Mouse (Mus musculus) thymus, postnatal 14 days (tissue): ENCODE results near the gene Eed.
"Not testable (repeated sequence)": the region's sequence is repeated elsewhere in the genome, so short reads cannot be mapped to it uniquely, and the experiment has no call there.

ENCODE experiments used
- DNase-seq: peaks from one replicate; pipeline ENCODE4 v3.0.0; 2021

The Eed gene

DNA sequence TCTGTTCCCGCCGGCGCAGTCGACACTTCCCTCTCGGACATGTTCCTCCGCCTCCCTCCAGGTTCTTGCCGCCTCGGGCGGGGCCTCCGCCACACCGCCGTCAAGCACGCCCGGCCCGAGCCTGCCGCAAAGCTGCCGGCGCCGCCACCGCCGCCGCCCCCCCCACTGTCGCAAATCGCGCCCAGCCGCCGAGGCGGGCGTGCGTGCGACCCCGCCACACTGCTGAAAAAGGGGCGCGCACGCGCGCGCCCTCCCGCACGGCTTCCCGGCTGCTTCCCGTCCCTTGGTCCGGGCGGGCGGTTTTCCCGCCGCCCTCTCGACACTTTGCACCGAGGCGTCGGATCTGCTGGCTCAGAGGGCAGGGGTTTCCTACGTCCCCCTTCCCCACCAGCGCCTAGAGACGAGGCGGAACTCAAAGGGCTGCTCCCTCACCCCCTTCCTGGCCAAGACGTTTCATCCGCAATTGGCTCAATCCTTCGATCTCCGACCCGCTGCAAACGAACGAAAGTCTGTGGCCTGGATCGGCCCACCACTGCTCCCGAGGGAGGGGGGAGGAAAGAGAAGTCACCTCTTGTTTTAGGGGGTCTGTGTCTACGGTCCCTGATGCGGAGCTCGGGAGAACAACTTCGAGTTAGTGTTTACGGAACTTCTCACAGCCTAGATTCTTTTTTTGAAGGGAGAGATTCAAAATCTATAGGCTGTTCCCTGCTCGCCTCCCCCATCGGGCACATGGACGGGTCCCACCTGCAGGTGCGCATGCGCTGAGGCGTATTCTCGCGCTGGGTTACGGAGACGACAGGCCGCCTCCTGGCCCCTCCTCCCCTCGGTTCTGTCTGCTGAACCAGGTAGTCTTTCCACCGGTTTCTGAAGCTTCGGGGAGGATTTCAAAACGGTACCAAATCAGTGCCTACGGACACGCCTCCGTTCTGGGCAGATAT is at the start of gene Eed:
Gene Eed, minus strand, starts transcription at position 499 of the 938 bp plus-strand sequence.
- peak; percentile 96 for DNase-seq

DNA sequence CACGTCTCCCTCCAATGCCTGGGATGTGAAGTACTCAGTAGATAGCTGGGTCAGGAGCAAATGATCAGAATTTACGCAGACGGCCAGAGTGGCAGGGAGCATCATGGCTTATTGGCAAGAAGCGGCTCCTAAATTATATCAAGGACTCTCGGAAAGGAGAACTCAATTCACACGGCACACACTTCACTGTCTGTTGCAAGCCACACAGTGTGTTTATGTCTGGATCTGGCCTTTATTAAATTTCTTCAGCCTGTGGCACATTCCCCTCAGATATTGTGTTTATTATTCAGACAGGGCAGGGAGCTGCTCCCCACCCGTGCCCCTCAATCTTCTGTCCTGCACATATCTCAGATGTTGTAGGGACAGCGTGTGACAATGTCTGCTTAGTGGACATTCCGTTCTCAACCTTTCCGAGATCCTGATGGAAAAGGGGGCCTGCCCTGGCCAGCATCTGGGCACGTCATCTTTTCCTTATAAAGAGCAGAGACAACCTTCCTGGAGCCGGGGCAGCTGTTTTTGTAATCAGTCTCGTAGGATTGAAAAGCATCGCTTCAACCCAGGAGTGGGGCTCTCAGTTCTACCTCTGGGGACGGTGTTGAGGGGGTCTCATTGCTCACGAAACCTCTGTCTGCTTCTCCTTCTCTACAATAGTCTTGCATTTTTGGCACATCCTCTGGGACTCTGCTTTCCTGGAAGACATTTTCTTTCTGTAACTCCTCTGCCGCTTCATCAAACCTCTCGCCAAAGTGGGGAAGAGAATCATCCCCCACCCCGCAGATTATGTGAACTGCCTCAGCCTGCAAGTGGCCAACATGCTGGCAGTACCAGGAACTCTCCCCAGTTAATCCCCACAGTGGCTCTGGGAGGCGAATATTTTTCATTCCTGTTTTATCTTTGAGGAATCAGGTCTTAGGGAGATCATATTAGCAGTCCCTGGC is 49.0 kb upstream of the Eed start:
- DNase-seq: no peak

DNA sequence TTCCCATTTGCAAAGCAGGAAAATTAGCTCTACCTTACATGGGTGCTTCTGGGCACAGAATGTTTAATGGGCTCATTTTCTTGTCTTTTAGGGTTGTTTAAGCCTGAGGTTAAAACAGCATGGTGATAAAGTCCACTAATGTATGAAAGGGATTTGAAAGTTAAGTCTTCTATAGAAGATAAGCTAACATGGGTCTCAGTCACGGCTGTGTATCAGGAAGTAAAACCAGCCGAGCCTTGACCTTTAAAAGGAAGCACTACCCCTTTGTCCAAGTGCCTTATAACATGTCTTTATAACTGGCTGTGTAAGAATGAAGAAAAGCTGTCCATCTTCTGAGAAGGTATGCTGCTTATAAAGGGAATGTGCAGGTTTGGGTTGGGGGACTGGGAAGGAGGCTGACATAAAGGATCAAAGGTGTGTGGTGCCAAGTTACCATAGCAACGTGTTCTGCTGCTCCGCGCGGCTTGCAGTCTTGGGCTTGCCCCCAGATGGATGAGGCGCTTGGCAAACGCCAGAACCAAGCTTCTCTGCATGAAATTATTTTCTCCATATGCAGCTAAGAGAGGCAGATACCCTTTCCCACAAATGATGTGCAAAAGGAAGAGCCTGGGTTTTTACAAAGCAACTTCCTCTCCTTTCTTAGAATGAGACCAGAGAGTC is 48.2 kb upstream of the Eed start:
- peak; percentile 19 for DNase-seq

DNA sequence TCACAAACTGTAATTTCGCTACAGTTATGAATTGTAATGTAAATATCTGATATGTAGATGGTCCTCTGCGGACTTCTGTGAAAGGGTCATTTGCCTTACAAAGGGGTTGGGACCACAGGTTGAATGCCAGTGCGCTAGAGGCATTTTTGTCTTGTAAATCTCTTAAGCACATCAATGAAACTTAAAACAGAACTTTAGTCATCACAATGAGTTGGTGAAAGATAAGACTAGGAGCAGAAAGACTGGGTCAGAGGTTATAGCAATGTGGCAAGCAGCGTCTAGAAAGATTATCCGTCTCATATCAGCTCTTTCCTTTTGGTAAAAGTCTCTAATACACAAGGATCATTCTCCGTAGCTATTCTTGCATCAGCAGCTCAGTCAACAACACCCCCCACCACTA is 44.2 kb upstream of the Eed start:
- DNase-seq: no peak

DNA sequence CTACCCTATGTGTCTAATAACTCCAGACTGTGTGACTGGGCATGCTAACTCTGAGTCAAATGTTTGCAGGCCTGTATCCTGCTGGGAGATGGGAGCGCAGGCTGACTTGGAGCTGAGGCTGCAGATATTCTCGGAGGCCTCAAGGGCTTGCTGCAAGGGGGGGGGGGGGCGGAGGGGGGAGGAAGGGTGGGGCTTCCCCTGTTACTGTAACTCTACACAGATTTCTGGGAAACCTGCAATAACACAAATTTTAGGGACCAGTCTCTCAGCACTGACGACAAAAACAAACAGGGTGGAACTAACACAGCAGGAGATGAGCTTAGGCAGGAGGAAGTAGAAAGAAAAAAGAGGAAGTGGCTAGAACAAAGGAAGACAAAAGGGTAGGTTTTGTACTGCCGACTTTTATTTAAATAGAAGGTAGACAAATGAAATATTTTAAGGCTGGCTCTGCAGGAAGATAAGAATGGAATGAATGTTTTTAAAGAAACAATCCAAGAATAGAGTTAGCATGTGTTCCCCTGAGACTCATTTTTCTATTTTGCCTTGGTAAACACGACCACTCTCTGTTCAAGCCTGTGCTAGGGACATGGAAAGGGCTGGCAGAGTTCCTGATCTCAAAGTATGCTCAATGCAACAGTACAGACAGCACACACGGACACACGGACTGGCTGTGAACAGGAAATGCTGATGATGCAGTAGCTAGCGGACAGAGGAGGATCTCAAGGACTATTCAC is 42.4 kb upstream of the Eed start:
- DNase-seq: no peak

DNA sequence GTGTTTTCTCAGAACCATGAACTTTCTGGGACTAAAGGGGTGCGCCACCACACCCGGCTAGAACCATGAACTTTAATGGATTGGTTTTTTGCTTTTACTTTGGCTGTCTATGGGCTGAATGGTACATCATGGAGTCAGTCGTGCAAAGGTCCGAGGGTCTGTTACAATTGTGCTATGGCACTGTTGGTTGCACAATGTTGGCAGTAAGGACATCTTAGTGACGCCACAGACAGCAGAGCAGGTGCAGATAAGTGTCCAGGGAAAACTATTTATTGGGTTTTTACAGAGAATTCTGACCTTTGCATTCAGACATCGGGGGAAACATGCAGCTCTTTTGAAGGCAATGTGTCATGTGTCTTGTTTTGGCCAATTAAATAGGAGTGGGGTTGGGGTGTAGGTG is 39.5 kb upstream of the Eed start:
- DNase-seq: no peak

DNA sequence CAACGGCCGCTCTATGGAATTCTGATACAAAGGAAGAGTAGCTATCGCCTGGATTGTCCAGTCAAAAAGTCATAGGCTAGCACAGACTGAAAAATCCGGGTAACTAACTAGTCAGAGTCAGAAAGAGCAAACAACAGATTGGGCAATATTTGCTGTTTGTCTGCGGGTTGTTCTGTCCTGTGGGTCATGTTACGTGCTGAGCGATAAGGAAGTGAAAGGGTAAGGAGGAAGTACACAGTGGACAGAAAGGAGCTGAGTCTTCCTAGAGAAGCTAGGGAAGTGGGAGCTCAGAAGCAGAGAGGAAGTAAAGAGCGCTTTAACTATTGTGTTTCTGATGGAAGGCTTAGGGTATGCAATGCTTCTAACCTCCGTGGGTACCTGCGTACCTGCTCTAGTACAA is 38.8 kb upstream of the Eed start:
- no peak for DNase-seq

DNA sequence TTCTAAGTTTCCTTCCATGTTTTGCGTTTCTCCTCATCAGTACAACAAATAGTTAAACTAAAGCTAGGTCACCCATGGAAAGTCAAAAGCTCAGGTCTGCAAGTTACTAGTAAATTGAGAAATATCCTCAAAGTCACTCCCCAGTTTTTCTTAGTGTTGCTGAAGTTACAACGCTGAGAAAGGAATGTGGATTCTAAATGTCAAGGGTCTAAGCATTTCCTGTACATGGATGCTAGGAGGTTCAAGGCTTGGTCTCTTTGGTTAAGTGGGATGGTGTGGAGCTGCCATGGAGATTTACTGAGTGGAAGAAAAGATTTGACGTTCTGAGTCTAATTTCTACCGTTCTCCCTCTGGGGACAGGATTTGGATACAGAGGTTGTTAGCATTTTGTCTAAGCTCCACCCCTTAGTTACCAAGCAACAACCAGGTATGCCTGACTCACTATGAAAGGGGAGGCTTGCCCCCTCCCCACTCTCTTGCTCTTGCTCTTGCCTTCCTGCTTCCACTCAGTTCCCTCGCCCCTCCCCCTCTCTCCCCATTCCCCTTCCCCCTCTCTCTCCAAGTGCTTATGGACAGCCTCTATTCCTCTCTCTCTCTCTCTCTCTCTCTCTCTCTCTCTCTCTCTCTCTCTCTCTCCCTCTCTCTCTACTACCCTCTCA is 36.3 kb upstream of the Eed start:
- DNase-seq: no peak

DNA sequence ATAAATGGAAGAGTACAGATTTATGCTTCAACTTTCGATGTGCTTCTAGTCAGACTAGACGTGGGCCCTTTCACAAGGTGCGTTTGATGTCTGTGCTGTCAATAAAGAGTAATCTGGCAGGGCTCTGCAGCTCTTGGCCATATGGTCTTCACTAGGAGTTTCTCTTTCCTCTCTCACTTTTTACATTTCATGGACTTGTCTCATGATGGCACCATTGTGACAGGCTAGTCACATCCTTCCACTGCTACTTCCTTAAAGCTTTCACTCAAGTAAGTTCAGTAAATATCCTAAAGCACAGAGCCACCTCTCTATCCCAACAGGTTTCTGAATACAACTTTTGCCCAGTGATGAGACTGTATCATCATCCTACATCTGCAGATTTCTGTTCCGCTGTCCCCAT is 35.7 kb upstream of the Eed start:
- peak; percentile 38 for DNase-seq

DNA sequence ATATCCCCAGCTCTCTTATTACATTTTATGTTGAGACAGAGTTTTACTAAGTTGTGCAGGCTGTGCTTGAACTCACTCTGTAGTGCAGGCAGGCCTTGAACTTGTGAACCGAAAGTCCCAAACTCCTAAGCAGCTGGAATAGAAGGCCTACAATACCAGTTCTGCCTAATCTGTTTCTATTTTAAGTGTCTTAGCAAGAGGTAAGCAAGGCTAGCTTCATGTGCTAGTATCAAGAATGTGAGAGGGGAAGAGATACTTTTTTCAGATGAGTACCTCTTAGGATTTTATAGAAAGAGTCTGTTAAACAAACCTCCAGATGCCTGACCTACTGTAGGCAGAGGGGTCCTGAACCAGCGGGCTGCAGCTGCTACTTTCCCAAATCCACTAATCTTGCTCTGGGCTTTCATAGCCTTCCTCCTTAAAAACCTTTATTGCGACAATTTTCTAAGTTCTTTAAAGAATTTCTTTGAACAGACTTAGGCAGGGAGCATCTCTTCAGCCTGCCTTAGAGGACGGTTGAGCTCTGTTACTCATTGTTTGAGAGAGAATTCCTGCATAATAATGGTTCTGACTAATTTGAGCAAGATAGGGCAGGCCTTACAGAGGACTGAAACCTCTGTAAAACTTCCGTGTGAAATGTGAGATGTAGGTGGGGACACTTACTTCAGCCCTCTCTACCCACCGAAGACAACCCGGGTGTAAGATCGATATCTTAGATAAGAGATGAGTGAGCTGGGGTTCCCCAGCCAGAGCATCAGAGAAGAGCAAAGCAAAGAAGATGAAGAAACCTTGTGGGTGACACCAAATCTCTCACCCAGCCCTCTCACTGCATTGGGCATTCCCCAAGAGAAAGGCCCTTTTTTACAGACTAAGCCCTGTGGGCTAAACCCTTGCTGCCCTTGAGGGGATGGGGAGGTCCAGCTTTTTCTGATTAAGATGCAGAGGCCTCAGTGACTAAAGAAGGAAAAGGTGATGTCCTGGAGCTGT is 26.2 kb upstream of the Eed start:
- no peak for DNase-seq

DNA sequence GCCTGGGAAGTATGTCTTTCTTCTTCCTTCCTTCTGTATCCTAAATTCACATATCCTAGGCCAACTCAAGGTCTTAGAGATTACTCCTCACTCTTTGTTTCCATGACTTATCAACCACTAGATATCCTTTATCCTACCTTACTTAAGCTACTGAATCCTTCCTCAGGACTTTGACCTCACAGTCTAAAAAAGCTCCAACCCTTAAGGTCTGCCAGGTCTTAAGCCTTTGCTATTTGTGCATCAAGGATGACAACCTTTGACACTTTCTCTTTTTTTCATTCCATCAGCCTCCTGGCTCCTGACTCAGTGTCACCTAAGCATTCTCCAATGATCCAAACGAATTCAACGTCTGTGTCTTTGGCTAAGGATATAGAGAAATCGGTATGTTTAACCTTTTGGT is 24.0 kb upstream of the Eed start:
- DNase-seq: no peak

DNA sequence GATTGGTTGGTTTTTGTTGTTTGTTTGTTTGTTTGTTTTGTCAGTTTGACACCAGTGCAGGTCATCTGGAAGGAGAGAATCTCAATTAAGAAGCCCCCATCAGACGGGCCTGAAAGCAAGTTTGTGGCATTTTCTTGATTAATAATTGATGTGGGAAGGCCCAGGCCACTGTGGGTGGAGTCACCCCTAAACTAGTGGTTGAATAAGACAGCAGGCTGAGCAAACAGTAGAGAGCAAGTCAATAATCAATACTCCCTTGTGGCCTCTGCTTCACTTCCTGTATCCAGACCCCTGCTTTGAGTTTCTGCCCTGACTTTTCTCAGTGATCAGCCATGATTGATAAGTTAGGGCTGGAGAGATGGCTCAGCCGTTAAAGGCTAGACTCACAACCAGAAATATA is 21.6 kb upstream of the Eed start:
- no peak for DNase-seq

DNA sequence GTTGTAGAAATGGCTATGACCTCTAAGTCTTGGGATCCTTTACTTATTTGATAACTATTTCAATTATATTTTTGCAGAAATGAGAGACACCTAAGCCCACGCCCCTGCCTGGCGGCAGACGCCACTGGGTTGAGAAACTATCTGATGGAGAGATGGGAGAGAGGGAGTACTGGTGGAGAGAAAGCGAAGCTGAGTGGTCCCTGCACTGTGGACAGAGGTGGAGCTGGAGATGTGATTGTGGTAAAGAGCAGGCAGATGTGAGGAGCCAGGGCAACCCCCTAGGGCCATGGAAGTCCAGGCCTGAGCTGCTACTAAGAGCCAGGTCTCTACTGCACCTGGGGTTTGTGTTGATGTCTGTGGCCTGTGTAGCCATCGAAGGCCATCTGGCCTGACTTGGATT is 18.7 kb upstream of the Eed start:
- no peak for DNase-seq

DNA sequence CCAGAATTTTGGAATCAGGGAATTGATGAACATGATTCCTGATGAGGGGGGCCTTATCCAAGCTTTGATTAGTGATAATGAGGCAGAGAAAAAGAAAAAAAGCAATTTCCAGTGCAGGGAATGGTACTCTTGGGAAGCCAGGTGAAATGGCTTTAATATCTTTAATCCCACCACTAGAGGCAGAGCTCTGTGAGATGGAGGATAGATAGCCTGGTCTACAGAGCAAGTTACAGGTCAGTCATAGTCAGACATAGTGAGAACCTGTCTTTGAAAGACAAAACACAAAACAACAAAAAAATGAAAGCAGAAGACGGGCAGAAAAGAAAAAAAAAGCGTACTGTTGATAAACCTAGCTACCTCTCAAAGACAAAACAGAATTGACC is 17.8 kb upstream of the Eed start:
- no peak for DNase-seq

DNA sequence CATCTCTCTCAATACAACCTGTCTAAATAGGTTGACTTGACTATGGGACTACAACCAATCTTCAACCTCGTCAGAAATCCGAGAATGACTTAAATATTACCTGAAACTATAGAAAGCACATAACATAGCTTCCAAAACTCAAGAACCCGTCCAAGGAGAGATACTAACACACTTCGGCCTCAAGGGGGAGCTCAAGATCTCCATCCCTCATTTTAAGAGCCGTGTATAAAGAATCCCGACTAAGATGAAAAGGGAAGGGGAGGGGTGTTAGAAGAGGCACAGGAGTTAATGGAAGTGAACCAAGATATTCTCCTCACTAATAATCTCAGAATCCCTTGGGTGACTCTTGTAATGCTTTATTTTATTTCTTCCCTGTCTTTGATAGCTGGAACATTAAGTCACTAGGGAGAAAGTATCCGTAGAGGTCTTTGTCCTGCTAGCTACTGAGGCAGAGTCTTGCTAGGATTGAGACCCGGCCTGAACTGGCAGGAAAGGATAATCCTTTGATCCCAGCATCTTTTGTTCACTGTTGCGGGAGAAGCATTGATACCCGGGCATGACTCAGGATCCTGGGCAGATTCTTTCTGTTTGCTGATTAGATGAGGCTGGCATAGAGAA is 17.3 kb upstream of the Eed start:
- peak; percentile 47 for DNase-seq

DNA sequence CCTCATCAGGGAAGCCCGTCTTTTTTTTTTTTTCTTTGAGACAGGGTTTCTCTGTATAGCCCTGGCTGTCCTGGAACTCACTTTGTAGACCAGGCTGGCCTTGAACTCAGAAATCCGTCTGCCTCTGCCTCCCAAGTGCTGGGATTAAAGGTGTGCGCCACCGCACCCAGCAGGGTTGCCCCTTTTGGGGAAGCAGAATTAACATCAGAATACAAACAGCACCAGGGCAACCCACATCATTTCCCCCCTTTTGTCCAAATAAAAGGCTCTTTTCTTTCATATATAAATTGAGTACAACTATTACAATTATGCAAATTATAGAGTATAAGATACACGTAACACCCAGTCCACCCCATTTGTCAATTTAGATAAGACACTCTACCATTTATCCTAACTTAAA is 16.7 kb upstream of the Eed start:
- DNase-seq: not testable (repeated sequence)

DNA sequence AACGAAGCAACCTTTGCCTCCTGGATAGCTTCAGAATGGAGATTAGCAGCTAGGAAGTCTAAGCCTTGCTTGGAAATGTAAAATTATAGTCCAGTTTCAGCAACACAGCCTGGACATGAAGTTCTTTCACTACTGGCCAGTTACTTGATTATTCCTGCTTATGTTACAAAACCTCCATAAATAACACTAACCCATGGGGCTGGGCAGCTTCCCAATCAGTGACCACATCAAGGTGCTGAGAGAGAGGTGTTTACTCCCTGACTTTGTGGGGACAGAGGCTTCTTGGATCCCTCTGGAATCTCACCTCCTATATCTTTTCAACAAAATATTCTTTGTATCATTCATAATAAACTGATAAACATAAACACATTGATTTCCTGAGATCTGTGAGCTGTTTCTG is 12.3 kb upstream of the Eed start:
- DNase-seq: no peak

DNA sequence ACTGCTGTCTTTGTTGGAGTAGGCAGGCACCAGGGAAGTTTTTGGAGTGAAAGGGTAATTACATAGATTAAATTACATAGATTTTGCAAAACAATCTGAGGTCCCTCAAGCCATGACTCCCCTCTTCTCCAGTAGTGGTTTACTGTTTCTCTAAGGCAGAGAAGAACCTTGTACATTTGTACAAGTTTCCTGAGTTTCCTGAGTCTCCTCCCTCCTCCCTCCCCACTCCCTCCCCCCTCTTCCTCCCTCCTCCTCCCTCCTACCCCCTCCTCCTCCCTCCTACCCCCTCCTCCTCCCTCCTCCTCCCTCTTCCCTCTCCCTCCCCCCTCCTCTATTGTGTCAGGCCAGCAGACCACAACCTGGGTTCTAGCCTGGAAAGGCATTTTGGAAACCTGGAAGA is 3.6 kb upstream of the Eed start:
- DNase-seq: no peak

DNA sequence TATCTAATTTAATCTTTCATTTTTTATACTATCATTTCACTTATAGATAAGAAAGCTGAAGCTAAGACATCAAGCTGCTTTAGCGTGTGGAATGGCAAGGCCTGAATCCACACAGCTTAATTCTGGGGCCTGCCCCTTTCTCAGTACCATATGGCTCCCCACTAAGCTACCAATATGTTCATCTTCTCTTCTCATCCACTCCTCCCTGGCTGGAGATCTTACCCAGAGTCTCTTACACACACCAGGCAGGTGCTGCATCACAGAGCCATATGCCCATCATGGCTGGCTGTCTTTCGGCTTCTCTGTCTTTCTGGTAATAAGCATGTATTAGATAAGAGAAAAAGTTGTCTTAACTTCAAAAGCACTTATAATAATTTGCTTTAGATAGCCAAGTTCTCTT is 2.7 kb upstream of the Eed start:
- no peak for DNase-seq

DNA sequence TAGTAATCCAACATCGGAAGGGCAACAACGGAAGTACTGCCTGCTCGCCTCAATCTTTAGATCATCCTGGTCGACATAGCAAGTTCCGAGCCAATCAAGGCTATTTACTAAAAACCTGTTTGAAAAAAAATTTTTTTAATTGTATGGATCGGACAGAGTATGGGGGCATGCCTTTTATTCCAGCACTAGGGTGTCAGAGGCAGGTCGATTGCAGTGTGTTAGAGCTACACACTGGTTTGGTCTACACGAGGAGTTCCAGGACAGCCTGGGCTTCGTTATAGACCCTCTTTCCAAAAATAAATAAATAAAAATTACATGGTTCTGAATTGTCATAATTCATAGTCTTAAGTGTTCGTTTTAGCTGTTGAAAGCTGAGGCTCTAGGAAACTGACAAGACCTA is 774 bp upstream of the Eed start:
- DNase-seq: no peak

DNA sequence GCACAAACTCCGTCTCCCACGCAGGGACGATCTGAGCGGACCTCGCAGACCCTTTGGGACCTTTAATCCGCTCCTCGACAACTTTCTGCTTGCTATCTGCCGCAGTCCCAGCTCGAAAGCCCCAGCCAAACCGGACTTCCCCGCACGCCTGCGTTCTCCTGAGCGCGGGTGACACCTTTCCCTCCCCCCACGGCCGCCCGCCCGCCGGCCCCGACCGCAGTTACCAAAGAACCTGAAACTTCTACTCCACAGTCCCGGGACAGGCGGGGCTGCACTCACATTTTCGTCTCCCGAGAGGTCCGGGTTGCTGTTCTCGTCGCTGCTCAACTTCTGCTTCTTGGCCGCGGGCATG is 674 bp downstream of the Eed start:
- DNase-seq: no peak
